Mouse (Mus musculus) hindbrain, embryonic 14.5 days (tissue): ENCODE measurements around the gene Mrpl46. TPM values are rescaled to one million over a fixed set of nuclear protein-coding genes. Genes with fewer than 3 reads are reported as not detected.

Source experiments
- ATAC-seq: fragments of 200-750 bp; cut with Nextera tagmentation; 2 replicates; pipeline ENCODE4 v1.8.0; 2017; ENCODE audit warnings: moderate number of reproducible peaks, mild to moderate bottlenecking, moderate TSS enrichment, moderate library complexity; ENCODE audit not compliant: low FRiP score
- DNase-seq: peaks from one replicate; pipeline ENCODE4 v3.0.0-alpha.2; 2015; ENCODE audit warnings: low spot score
- H3K27ac ChIP-seq: fragments of 300-500 bp; sonication (generic); 2 replicates; pipeline ENCODE4 v1.5.1; 2014; ENCODE audit warnings: mild to moderate bottlenecking, moderate library complexity
- H3K27me3 ChIP-seq: fragments of 300-500 bp; sonication (generic); 2 replicates; pipeline ENCODE4 v1.6.1; 2014; ENCODE audit warnings: mild to moderate bottlenecking, low read length, mixed read lengths; ENCODE audit not compliant: control insufficient read depth, insufficient read depth
- H3K36me3 ChIP-seq: fragments of 300-500 bp; sonication (generic); replicated peaks from 2 replicates; pipeline ENCODE4 v1.6.1; 2014; ENCODE audit not compliant: control insufficient read depth, insufficient read depth
- H3K4me1 ChIP-seq: fragments of 300-500 bp; sonication (generic); replicated peaks from 2 replicates; pipeline ENCODE4 v1.6.1; 2014; ENCODE audit warnings: antibody characterized with exemption, low read length, mixed read lengths; ENCODE audit not compliant: control insufficient read depth, insufficient read depth
- H3K4me2 ChIP-seq: fragments of 300-500 bp; sonication (generic); replicated peaks from 2 replicates; pipeline ENCODE4 v1.6.1; 2014; ENCODE audit warnings: mild to moderate bottlenecking, moderate library complexity
- H3K4me3 ChIP-seq: fragments of 300-500 bp; sonication (generic); replicated peaks from 2 replicates; pipeline ENCODE4 v1.5.1; 2014; ENCODE audit warnings: mild to moderate bottlenecking, low read length
- H3K9ac ChIP-seq: fragments of 300-500 bp; sonication (generic); 2 replicates; pipeline ENCODE4 v1.6.1; 2014
- H3K9me3 ChIP-seq: fragments of 300-500 bp; sonication (generic); 2 replicates; pipeline ENCODE4 v1.6.1; 2016; ENCODE audit warnings: low read length; ENCODE audit not compliant: control insufficient read depth
- WGBS: fragments of 180-500 bp; shearing (Covaris S2); extraction: QIAGEN DNeasy Blood & Tissue Kit; methylation state at CpG from one replicate; pipeline ENCODE4 v1.1.7; 2014; 5-methylcytosine and 5-hydroxymethylcytosine counted together
- polyA plus RNA-seq: library from polyadenylated mRNA; unstranded; fragments of >200 nt; fragmentation: Nextera tagmentation; extraction: Ambion mirVana; gene quantifications from 2 replicates; pipeline ENCODE4 v1.2.1, GENCODE M21; 2014

The Mrpl46 gene
- polyA plus RNA-seq, 1 experiment from 2014 or later = 62.1 TPM

GRCm38 (mm10) chr7:78799730-78800496 lies 16.6 kb upstream of the Mrpl46 start:
- H3K4me1 ChIP-seq = peaks cover 8% of the 10 kb centered on the region; the same call in 1 of the 2 replicates
- DNase-seq = no peak
- H3K36me3 ChIP-seq = no peaks in the 10 kb centered on the region
- no peak overlapping the region for H3K27ac ChIP-seq
- no peak overlapping the region for H3K4me3 ChIP-seq
- H3K9me3 ChIP-seq = no peaks in the 10 kb centered on the region
- ATAC-seq = no peak
- H3K27me3 ChIP-seq = no peaks in the 10 kb centered on the region
- H3K9ac ChIP-seq = no peak overlapping the region
- WGBS = 79% methylated on average over 9 of the region's 9 CpGs
- no peak overlapping the region for H3K4me2 ChIP-seq

- H3K27me3 ChIP-seq = no peaks in the 10 kb centered on the region
- no peak overlapping the region for H3K4me3 ChIP-seq
- H3K9ac ChIP-seq = no peak overlapping the region
- ATAC-seq = 0 out of 2 replicates have a peak, but pooled peaks have one; percentile 49
- peaks cover 8% of the 10 kb centered on the region; the same call in 1 of the 2 replicates for H3K4me1 ChIP-seq
- H3K9me3 ChIP-seq = no peaks in the 10 kb centered on the region
- peaks cover 2% of the 10 kb centered on the region; the same call in 1 of the 2 replicates for H3K36me3 ChIP-seq
- peak; percentile 55 for DNase-seq
- H3K4me2 ChIP-seq = no peak overlapping the region
- 27% methylated on average over 8 of the region's 9 CpGs for WGBS
- H3K27ac ChIP-seq = no peak overlapping the region
Observed at GRCm38 (mm10) chr7:78797843-78798455, 14.6 kb upstream of the Mrpl46 start.

- WGBS = 85% methylated on average over 3 of the region's 3 CpGs
- no peak for DNase-seq
Observed at GRCm38 (mm10) chr7:78796624-78797023, 13.3 kb upstream of the Mrpl46 start.

GRCm38 (mm10) chr7:78794571-78795092 lies 11.3 kb upstream of the Mrpl46 start:
- no peak for ATAC-seq
- DNase-seq = no peak

More at GRCm38 (mm10) chr7:78796624-78797023, 13.3 kb upstream of the Mrpl46 start:
- no peaks in the 10 kb centered on the region for H3K27me3 ChIP-seq
- no peak overlapping the region for H3K9ac ChIP-seq
- no peaks in the 10 kb centered on the region for H3K9me3 ChIP-seq
- H3K27ac ChIP-seq = no peak overlapping the region
- no peak overlapping the region for H3K4me2 ChIP-seq
- peaks cover 7% of the 10 kb centered on the region for H3K36me3 ChIP-seq
- no peak for ATAC-seq
- H3K4me1 ChIP-seq = peaks cover 8% of the 10 kb centered on the region; the same call in 1 of the 2 replicates
- no peak overlapping the region for H3K4me3 ChIP-seq

GRCm38 (mm10) chr7:78793895-78794570 lies 10.7 kb upstream of the Mrpl46 start:
- H3K36me3 ChIP-seq = peaks cover 29% of the 10 kb centered on the region
- no peaks in the 10 kb centered on the region for H3K27me3 ChIP-seq
- H3K9ac ChIP-seq = no peak overlapping the region
- DNase-seq (no peak), ATAC-seq (no peak)
- no peak overlapping the region for H3K27ac ChIP-seq
- H3K4me2 ChIP-seq = no peak overlapping the region
- H3K9me3 ChIP-seq = no peaks in the 10 kb centered on the region
- H3K4me1 ChIP-seq = peaks cover 8% of the 10 kb centered on the region; the same call in 1 of the 2 replicates
- 90% methylated on average over 13 of the region's 13 CpGs for WGBS
- no peak overlapping the region for H3K4me3 ChIP-seq

More at GRCm38 (mm10) chr7:78794571-78795092, 11.3 kb upstream of the Mrpl46 start:
- H3K9me3 ChIP-seq = no peaks in the 10 kb centered on the region
- H3K27me3 ChIP-seq = no peaks in the 10 kb centered on the region
- H3K4me2 ChIP-seq = no peak overlapping the region
- H3K4me3 ChIP-seq = no peak overlapping the region
- H3K4me1 ChIP-seq = peaks cover 8% of the 10 kb centered on the region; the same call in 1 of the 2 replicates
- H3K27ac ChIP-seq = no peak overlapping the region
- peaks cover 23% of the 10 kb centered on the region for H3K36me3 ChIP-seq
- H3K9ac ChIP-seq = no peak overlapping the region
- 79% methylated on average over 6 of the region's 6 CpGs for WGBS

- Histone ChIP-seq H3K27me3 (no peaks in the 10 kb centered on the region), H3K9ac (no peak overlapping the region), H3K36me3 (peaks cover 40% of the 10 kb centered on the region), H3K27ac (no peak overlapping the region), H3K4me2 (no peak overlapping the region), H3K4me1 (no peaks in the 10 kb centered on the region), H3K4me3 (no peak overlapping the region), H3K9me3 (no peaks in the 10 kb centered on the region)
- ATAC-seq = peak; percentile 63; the same call in 1 of the 2 replicates
- 82% methylated on average over 15 of the region's 15 CpGs for WGBS
- peak; percentile 88 for DNase-seq
Observed at GRCm38 (mm10) chr7:78791359-78792222, 8.3 kb upstream of the Mrpl46 start.

GRCm38 (mm10) chr7:78787793-78788380 lies 4.6 kb upstream of the Mrpl46 start:
- 90% methylated on average over 12 of the region's 12 CpGs for WGBS
- ATAC-seq (no peak), DNase-seq (no peak)
- no peak overlapping the region for H3K9ac ChIP-seq
- H3K4me2 ChIP-seq = no peak overlapping the region
- H3K4me3 ChIP-seq = no peak overlapping the region
- no peaks in the 10 kb centered on the region for H3K27me3 ChIP-seq
- peaks cover 38% of the 10 kb centered on the region for H3K36me3 ChIP-seq
- peaks cover 7% of the 10 kb centered on the region for H3K4me1 ChIP-seq
- H3K27ac ChIP-seq = no peak overlapping the region
- H3K9me3 ChIP-seq = no peaks in the 10 kb centered on the region

- WGBS = 60% methylated on average over 5 of the region's 5 CpGs
- Histone ChIP-seq H3K4me3 (no peak overlapping the region), H3K4me1 (peaks cover 13% of the 10 kb centered on the region), H3K27me3 (no peaks in the 10 kb centered on the region), H3K9me3 (no peaks in the 10 kb centered on the region), H3K27ac (no peak overlapping the region), H3K4me2 (no peak overlapping the region), H3K9ac (no peak overlapping the region), H3K36me3 (peaks cover 31% of the 10 kb centered on the region)
- ATAC-seq (no peak), DNase-seq (no peak)
Observed at GRCm38 (mm10) chr7:78785906-78786305, 2.6 kb upstream of the Mrpl46 start.
